Mouse (Mus musculus) small intestine, adult 2 months (tissue): Measurements from ENCODE around the gene Pde6d. TPM values are rescaled to one million over a fixed set of nuclear protein-coding genes. Genes with fewer than 3 reads are reported as not detected.
A peak's percentile ranks its signal among the peaks of the same experiment; 100 is the strongest.
"Not testable (repeated sequence)": the region's sequence is repeated elsewhere in the genome, so short reads cannot be mapped to it uniquely, and the experiment has no call there.

Experiments used
- H3K27ac ChIP-seq: fragments of 200-500 bp; 2 replicates; pipeline ENCODE4 v1.5.1; 2012; ENCODE audit warnings: low read depth, low read length, control low read depth, inconsistent platforms; ENCODE audit not compliant: insufficient read depth
- H3K27me3 ChIP-seq: fragments of 200-500 bp; 2 replicates; pipeline ENCODE4 v1.6.1; 2012; ENCODE audit warnings: mild to moderate bottlenecking, moderate library complexity, low read length, inconsistent platforms; ENCODE audit not compliant: control insufficient read depth, insufficient read depth
- H3K36me3 ChIP-seq: fragments of 200-500 bp; 2 replicates; pipeline ENCODE4 v1.6.1; 2012; ENCODE audit warnings: mild to moderate bottlenecking, low read length, control low read depth, inconsistent platforms; ENCODE audit not compliant: control insufficient read depth, insufficient read depth
- H3K4me1 ChIP-seq: fragments of 200-500 bp; 2 replicates; pipeline ENCODE4 v1.6.1; 2012; ENCODE audit warnings: low read length, inconsistent platforms, mixed read lengths; ENCODE audit not compliant: control insufficient read depth, insufficient read depth, insufficient read length
- H3K4me3 ChIP-seq: fragments of 200-500 bp; 2 replicates; pipeline ENCODE4 v1.5.1; 2012; ENCODE audit warnings: low read depth, mild to moderate bottlenecking, control low read depth, inconsistent platforms, low read length, moderate library complexity
- CTCF ChIP-seq: fragments of 200-500 bp; IDR thresholded peaks from 2 replicates; pipeline ENCODE4 v1.5.1; 2012; ENCODE audit warnings: low read depth, mild to moderate bottlenecking, control low read depth, inconsistent platforms, low read length, moderate library complexity, mixed read lengths; ENCODE audit not compliant: insufficient replicate concordance, insufficient read length; ENCODE audit errors: extremely low read depth
- POLR2A ChIP-seq: fragments of 200-500 bp; IDR thresholded peaks from 2 replicates; pipeline ENCODE4 v1.6.1; 2012; ENCODE audit warnings: low read depth, mild to moderate bottlenecking, control low read depth, inconsistent platforms, low read length, moderate library complexity
- WGBS: fragments of 180-500 bp; shearing (Covaris S2); methylation state at CpG from one replicate; pipeline ENCODE4 v1.1.7; 2018; 5-methylcytosine and 5-hydroxymethylcytosine counted together
- polyA plus RNA-seq: library from polyadenylated mRNA; depleted of rRNA; stranded (reverse); fragments of >200 nt; gene quantifications from 2 replicates; pipeline ENCODE4 v1.2.3, GENCODE M21; 2012

The Pde6d gene
- polyA plus RNA-seq, 1 experiment = 9.7 TPM

- Histone ChIP-seq H3K4me1 (peaks cover 3% of the 10 kb centered on the region), H3K27me3 (no peaks in the 10 kb centered on the region), H3K27ac (no peak overlapping the region), H3K36me3 (no peaks in the 10 kb centered on the region), H3K4me3 (no peak overlapping the region)
- TF ChIP-seq CTCF (no peak), POLR2A (no peak)
- WGBS = 60% methylated on average over 6 of the region's 6 CpGs
Observed at GRCm38 (mm10) chr1:86515715-86516410, 66.6 kb downstream of the Pde6d start.

GRCm38 (mm10) chr1:86513031-86513430 lies 69.4 kb downstream of the Pde6d start:
- H3K27ac ChIP-seq, H3K4me1 ChIP-seq, H3K4me3 ChIP-seq, H3K36me3 ChIP-seq, H3K27me3 ChIP-seq: not testable (repeated sequence)
- WGBS = 50% methylated on average over 1 of the region's 1 CpGs

- H3K36me3 ChIP-seq = no peaks in the 10 kb centered on the region
- H3K4me3 ChIP-seq = no peak overlapping the region
- peaks cover 5% of the 10 kb centered on the region for H3K4me1 ChIP-seq
- TF ChIP-seq POLR2A (no peak), CTCF (no peak)
- WGBS = 85% methylated on average over 4 of the region's 4 CpGs
- no peaks in the 10 kb centered on the region for H3K27me3 ChIP-seq
- no peak overlapping the region for H3K27ac ChIP-seq
Observed at GRCm38 (mm10) chr1:86512154-86512720, 70.2 kb downstream of the Pde6d start.

- H3K36me3 ChIP-seq = no peaks in the 10 kb centered on the region
- H3K4me3 ChIP-seq = no peak overlapping the region
- TF ChIP-seq CTCF = no peak
- no peaks in the 10 kb centered on the region for H3K27me3 ChIP-seq
- no peak overlapping the region for H3K27ac ChIP-seq
- peaks cover 5% of the 10 kb centered on the region for H3K4me1 ChIP-seq
- 87% methylated on average over 9 of the region's 9 CpGs for WGBS
Observed at GRCm38 (mm10) chr1:86510676-86511441, 71.6 kb downstream of the Pde6d start.

GRCm38 (mm10) chr1:86510266-86510665 lies 72.2 kb downstream of the Pde6d start:
- WGBS = 88% methylated on average over 1 of the region's 1 CpGs

GRCm38 (mm10) chr1:86509410-86509809 lies 73.0 kb downstream of the Pde6d start:
- Histone ChIP-seq H3K27me3 (no peaks in the 10 kb centered on the region), H3K27ac (no peak overlapping the region), H3K4me3 (no peak overlapping the region), H3K4me1 (peaks cover 17% of the 10 kb centered on the region), H3K36me3 (no peaks in the 10 kb centered on the region)
- TF ChIP-seq CTCF (peak; percentile 75; the same call in 1 of the 2 replicates), POLR2A (no peak; the same call in 1 of the 2 replicates)
- WGBS = 14% methylated on average over 7 of the region's 7 CpGs

More at GRCm38 (mm10) chr1:86510266-86510665, 72.2 kb downstream of the Pde6d start:
- TF ChIP-seq POLR2A (no peak), CTCF (no peak)
- no peaks in the 10 kb centered on the region for H3K27me3 ChIP-seq
- no peak overlapping the region for H3K4me3 ChIP-seq
- H3K36me3 ChIP-seq = no peaks in the 10 kb centered on the region
- no peak overlapping the region for H3K27ac ChIP-seq
- peaks cover 9% of the 10 kb centered on the region for H3K4me1 ChIP-seq

GRCm38 (mm10) chr1:86507866-86508265 lies 74.6 kb downstream of the Pde6d start:
- no peaks in the 10 kb centered on the region for H3K36me3 ChIP-seq
- H3K4me1 ChIP-seq = peaks cover 25% of the 10 kb centered on the region
- TF ChIP-seq CTCF (no peak), POLR2A (no peak)
- H3K27ac ChIP-seq = no peak overlapping the region
- 96% methylated on average over 5 of the region's 5 CpGs for WGBS
- H3K27me3 ChIP-seq = no peaks in the 10 kb centered on the region
- no peak overlapping the region for H3K4me3 ChIP-seq
